Mouse (Mus musculus) adrenal gland, adult 8-10 months (tissue): ENCODE results near the gene Cdh24. TPM values are rescaled to one million over a fixed set of nuclear protein-coding genes. Genes with fewer than 3 reads are reported as not detected.

ENCODE experiments used
- DNase-seq: peaks from one replicate; pipeline ENCODE4 v3.0.0; 2022
- total RNA-seq, 4 experiments: library from RNA; stranded (reverse); gene quantifications; 2 replicates each; pipeline ENCODE4 v1.2.4; 2022

The Cdh24 gene
- 1 to 10 TPM in 2 of 4 experiments, under 1 TPM in 2; 0.46 to 2.0 (median 1.3) TPM for total RNA-seq

DNA sequence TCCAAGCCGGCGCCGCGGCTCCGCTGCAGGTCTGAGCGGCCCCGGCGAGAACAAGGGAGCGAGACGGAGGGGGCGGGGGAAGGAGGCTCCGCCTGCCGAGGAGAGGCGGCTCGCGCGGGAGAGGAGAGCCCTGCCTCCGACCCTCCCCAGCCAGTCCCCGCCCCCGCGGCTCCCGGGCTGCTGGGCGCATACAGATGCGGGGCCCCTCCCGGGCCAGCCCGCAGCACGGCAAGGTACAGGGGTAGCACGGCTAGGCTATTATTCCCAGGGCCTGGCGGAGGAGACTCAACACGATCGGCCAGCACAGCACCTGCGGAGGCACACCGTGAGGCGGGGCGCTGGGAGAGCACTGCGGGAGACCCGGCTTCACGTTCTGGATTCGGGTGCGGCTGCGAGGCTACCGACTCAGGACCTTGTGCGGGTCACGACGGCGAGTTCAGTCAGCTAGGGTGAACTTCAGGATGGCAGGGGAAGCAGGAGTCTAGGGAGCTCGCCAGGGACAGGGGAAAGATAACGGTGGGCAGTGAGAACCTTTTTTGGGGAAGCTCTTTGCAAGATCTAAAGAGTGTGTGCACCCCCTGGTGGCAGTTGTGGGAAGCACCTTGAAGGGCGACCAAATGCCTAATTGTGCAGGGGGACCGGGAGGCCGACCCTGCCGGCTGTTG is at the start of gene Cdh24:
Gene Cdh24, minus strand, starts transcription at position 60 of the 665 bp plus-strand sequence.
- peak; percentile 81 for DNase-seq

DNA sequence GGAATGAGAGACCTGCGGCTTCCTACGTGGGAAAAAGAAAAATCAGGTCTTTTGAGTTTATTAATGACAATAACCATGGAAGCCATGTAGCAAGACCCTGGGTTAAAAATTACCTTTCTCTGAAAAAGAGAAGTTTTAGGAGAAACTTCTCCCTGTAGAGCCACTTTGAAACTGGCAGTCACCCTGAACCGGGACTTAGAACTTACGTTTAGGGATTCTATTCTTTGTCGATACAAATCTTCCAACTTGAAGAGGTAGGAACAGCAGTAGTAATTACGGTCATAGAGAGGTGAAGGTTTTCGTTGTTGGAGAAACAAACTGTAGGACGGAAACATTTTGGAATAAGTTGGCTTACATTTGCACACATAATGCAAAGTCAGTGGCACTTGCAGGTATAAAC is 46.1 kb upstream of the Cdh24 start:
- DNase-seq, result no peak

DNA sequence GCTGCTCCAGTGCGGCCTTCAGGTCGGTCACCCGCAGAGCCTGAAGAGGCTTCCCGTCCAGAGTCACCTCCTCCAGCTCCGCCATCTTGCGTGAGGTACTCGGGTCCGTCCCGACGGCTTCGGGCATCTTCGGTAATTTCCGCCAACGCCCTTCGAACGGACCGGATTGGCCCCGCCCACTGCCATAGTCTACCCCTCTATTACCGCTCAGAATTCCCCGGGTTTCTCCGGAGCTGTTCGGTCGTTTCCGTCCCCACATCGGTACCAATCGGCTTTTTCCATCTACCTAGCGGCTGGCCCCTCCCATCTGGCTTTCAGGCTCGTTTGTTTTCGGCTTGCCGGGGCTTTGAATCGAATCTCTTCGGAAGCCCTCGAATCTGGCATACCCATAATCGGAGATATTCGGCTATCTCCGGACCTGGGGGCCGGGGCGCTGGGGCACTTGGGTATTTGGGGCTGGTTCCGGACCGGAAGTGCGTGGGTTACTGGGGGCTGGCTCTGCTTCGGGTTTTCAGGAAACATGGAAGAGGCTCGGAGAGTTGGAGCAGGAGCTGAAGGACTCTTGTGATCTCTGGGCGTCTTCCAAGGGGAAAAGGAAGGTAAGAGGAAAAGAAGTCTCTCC is 45.5 kb upstream of the Cdh24 start, which contains the start of gene Acin1:
Gene Acin1, minus strand, starts transcription at position 410 of the 622 bp plus-strand sequence.
- peak; percentile 100 for DNase-seq

DNA sequence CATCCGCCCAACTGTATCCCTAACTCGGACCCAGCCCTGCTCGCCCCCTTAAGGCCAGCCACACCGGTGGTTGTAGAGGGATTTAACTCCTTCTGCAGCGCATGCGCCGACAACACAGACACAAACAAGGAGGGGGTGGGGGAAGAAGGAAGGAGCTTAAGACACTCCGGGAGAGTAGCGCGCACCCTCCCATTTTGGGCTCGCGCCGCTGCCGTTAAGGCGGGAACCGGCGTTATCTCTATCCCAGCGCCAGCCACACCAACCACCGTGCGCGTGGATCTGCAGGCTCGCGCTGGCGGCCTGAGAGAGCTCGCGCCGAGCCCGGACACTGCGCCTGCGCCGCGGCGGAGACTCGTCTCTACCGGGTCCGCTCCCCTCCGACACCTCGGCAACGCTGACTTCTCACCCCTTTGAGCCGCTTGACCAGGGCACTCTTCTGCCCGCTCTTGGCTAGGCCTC is 44.9 kb upstream of the Cdh24 start, which contains the start of gene 1700123O20Rik:
Gene 1700123O20Rik, plus strand, starts transcription at position 154 of the 459 bp plus-strand sequence.
- no peak for DNase-seq

DNA sequence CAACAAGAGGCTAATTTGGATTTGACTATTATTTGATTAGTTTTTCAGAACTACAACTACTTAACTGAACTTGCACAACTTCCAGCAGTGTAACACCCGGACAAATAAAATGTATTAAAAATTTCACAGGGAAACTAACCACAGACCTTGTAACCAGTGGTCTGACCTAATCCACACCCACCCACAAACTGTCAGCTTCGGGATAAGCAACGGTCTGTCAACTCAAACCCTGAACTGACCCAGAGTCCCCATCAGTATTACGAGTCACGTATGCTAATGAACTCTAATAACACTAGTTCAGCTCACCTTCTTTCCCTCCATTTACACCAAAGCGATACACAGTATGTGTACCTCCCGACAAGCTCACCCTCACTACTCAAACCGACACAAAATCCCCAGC is 44.3 kb upstream of the Cdh24 start:
- no peak for DNase-seq

DNA sequence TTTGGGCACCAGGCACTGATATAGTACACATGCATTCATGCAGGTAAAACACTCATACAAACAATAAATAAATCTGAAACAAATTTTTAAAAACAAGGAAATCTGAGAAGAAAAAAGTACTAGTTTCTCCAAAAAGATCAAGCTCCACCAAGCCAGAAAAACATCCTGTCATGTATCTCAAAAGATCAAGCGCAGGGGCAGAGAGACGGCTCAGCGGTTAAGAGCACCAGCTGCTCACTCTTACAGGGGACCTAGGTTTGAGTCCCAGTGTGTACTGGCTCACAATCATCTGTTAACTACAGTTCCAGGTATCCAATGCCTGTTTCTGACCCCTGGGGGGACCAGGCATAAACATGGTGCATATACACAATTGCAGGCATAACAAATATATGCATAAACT is 41.2 kb upstream of the Cdh24 start:
- DNase-seq, result no peak

DNA sequence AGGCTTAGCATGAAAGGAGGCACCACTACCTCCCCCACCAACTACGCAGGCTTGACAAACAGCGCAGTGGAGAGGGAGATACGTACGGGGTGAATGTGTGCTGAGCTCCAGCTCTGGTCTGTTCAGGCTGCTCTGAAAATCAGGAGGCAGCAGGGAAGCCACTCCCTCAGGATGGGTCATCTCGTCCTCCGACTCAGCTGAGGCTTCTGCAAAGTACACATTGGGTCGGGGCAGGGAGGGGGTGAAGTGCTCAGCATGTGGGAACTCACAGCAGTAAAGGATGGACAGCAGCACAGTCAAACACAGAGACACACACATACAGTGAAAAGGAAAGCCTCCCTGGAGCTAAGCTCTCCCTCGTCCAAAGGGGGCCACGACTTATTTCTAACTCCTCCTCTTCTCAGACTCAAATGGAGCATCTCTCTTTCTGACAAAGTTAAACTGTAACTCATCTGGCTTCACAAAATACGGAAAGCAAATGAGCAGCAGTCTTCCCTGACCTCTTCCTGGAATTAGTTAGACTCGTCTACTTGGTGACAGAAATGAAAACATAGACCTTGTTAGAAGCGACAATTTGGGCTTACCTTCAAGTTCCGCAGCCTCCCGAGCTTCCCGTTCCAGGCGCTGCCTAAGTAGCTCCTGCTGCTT is 37.6 kb upstream of the Cdh24 start:
- no peak for DNase-seq

DNA sequence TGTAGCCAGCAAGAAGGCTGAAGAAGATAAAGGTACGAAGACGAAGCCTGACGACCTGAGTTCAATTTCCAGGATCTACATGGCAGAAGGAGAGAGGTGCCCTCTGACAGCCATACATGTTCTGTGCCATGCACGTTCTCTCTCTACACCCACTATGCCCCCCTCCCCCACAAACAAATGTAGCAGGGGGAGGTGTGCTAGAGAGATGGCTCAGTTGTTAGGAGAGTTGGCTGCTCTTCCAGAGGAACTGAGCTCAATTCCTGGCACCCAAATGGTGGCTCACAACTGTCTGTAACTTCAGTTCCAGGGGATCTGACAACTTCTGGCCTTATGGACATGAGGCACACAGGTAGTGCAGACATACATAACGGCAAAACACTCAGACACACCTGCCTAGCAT is 35.1 kb upstream of the Cdh24 start:
- DNase-seq, result no peak

DNA sequence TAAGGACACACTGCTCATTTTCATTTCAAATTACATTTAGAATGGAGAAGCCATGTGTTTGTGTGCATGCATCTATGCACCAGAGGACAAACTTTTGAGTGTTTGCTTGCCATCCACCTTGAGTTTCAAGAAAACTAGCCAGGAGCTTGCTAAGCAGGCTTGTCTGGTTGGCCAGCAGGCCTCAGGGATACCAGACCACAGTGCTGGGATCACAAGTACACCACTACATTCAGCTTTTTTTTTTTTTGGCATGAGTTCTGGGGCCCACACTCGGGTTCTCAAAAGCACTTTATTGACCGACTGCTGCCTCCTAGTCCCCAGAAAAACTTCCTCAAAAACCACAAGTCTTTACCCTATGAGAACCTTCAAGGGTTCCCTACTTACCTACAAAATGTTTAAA is 33.2 kb upstream of the Cdh24 start:
- no peak for DNase-seq

DNA sequence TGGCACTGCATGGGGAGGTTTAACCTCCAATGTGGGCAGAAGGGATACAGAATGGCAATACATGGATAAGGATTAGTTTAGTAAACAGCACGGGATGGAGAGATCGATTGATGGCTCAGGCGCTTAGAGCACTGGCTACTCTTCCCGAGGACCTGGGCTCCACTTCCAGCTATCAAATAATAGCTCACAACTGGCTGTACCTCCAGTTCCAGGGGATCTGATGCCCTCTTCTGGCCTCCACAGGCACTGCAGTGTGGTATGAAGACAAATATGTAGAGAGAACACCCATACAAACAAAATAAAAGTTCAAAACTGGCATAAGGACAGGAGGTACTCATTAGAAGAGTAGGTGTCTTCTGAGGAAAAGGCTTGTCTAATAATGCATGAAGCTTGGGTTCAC is 28.2 kb upstream of the Cdh24 start:
- DNase-seq, result no peak

DNA sequence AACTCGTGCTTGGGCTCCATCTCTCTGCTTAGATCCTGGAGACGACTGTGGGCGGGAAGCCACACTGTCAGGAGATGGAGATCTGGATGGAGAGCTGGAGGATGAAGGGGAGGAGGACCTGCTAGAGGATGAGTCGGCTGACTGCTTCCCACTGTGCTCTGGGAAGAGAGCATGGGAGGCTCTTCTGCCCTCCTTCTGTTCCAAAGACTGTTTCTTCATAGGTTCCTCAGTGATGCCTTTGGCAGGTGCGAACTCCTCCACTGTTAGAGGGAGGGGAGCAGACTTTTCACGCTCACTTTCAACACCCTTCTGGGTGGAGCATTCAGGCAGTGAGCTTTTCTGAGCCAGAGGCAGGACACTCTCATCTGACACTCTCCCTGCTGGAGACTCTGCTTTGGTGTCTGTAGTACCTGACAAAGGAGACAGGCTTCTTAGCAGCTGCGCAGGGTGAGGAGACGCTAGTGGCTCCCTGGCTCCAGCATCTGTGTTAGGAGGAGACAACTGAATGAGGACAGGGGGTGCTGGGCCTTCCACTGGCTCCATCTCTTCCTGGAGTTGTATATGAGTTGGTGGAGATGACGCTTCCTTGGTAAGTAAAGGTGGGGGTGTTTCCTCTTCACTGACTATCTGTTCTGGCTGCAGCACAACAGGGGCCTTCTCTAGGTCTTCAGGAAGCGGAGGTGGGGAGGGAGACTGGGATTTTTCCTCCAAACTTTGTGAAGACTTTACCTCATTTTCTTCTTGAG is 23.5 kb upstream of the Cdh24 start:
- no peak for DNase-seq

DNA sequence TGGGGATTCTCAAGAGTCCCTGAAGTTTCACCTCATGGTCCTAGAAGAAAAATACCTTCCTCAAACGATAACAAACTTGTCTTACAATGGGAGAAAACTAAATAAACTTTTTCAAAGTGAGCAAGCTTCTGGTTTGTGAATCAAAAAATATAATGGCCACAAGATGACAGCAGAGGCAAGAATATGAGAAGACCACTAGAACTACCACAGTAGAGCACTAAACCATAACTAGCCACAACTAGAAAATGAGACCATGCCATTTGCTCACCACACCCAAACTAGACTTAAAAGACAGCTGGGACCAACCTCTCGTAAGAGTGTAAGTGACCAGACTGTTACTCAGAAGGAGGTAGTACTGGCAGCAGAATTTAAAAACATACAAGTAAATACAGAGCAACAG is 18.8 kb upstream of the Cdh24 start:
- DNase-seq, result no peak

DNA sequence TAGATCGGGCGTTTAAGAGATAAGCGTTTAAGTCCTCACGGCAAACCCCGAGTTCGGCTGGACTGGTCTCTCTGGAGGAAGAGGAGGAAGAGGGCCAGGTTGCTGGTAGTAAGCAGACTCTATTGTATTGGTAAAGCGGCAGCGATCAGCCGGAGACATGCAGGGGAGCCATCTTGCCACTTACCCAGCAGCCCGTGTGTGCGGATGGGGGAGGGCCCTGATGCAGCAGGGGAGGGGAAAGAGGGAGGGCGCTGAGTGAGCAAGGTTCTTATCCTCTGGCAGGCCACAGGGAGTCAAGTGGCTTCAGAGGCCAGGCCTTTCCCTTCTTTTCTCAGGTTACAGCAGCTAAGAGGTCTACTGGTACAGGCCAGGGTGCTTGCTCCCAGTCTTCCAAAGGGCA is 12.3 kb upstream of the Cdh24 start:
- peak; percentile 88 for DNase-seq

DNA sequence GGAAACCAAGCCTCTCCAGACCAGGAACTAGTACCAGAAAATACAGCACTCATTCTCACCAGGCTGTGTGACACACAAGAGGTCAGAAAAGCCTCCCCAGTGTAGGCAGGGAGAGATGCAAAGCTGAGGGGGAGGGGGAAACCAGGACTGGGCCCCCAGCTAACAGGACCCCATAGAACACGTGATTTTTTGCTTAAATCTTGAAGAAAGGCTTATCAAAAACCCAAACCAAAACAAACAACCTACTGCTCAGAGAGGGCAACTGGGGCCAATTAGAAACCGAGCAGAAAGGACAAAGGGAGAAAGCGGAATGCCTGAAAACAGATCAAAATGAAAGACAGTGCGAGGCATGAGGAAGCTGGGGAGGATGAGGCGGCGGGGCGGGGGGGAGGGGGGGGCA is 11.6 kb upstream of the Cdh24 start:
- DNase-seq, result no peak

DNA sequence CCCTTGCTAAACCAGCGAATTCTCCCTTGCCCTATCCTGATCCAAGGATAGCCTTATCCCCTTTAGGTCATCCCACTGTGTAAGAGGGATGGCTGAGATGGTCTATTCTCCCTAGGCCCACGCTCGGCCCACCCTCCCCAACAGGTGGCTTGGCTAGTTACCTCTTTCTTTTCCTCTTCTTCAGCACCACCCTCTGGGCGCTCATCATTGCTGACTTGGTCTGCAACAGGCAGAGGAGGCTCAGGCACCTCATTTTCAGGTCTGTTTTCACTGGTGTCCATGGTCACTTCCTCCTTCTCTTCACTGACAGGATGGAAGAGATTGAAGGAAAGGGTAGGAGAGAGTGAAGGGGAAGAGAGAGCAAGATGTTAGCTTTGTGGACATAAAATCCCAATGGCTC is 10.4 kb upstream of the Cdh24 start:
- DNase-seq, result no peak

DNA sequence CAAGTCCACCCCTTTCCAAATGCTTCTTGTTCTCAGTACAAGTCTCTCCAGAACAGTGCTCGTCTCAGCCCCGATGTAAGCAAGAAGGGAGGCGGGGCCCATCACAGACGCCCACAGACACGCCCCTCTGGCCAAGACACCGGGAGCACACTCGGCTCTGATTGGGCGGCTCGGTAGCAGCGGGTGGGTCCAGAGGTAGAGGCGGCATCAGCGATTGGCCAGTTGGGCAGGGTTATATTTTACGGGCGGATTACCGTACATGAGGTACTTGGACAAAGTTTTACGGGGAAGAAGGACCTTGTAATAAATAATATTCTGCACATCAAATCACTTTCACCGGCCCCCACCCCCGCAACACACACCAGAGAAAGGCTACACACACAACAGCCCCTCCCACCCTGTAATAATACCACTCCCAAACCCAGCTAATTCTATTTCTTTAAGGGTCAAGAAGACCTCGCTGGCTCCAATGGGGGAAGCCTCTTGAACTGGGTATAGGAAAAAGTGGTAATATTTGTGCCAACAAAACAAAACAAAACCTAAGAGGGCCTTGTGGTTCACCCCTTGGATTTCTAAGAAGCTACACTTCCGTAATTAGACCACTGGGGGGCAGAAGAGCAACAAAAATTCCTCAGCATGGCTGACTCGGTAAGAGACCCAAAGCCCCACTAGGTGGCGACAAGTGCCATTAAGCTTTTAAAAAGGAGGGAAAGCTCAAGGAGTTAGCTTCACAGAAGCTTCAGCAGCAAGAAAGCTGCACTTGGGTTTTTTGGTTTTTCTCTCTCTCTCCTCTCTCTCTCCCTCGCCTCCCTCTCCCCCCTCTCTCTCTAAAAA is 9.7 kb upstream of the Cdh24 start:
- DNase-seq, result peak; percentile 56

DNA sequence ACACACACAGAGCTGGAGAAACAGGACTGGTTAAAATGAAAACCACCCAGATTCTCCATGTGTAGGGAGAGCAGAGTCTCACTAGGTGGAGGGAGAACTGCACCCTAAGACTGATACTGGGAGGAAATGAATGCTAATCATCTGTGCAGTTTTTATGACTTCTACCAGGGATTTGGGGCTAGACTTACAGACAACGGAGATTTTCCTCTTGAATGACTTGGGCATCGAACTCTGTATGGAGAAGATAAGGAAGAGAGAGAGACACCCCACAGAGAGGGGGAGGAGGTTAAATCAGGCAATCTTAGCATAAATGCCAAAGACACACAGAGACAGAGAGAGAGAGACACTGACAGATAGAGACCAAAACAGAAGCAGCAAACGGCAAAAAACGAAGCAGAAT is 6.7 kb upstream of the Cdh24 start:
- DNase-seq, result no peak

DNA sequence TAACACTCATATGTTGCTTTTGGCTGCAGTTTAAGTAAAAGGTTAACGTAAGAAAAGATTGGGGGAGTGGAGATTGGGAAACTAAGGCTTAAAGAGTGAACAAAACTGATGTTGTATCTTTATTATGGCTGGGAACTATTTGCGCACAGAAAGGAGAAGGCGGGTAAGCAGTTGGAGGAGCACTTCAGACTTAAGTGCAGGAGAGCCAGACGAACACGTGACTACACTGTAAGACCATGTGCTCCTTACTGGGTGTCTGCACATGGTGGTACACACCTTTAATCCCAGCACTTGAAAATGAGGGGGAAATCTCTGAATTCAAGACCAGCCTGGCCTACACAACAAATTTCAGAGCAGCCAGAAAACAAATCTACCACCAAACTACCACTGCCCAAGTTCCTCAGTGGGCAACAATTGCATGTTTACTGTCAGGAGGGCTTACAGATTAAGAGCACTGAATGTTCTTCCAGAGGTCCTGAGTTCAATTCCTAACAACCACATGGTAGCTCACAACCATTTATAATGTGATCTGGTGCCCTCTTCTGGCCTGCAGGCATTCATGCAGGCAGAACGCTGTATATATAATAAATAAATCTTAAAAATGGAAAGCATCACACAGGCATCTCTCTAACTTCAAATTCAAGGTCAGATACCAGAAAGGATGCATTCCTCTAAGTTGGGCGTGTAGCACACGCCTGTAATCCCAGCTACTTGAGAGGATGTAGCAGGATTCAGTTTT is 5.9 kb upstream of the Cdh24 start:
- DNase-seq, result no peak

DNA sequence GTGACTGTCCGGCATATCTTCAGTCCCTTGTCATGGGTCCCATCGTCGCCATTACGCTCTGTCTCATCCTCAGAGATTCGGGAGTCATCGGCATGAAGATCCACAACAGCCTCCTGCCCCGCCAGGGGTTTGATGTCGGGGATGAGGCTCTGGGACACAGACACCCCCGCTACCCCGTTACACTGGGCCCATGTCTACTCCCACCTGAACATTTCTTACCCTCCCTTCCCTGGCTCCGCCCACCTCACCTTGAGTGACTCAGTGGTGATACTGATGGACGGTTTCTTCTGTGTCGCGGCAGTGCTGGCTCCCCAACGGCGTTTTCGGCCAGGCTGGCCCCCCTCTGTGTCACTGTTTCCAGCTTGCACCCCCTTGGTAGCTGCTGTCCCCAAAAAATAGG is 5.3 kb upstream of the Cdh24 start:
- no peak for DNase-seq

DNA sequence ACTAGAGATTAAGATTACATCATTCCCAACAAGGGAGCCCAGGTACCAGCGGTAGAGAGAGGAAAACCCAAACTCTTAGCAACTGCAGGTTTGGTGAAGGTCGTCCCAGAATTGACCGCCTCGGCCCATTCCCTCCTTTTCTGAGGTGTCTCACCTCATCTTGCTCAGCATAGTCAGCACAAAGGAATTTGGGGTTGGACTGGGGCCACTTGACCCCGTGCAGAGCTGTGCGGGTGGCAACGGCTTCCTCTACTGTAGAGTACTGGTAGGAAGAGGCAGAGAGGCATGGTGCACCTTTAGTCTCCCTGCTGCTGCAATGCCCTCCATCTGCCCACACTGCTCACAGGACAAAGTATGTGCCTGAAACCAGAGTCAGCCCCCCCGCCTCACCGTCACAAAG is 3.1 kb upstream of the Cdh24 start:
- no peak for DNase-seq

DNA sequence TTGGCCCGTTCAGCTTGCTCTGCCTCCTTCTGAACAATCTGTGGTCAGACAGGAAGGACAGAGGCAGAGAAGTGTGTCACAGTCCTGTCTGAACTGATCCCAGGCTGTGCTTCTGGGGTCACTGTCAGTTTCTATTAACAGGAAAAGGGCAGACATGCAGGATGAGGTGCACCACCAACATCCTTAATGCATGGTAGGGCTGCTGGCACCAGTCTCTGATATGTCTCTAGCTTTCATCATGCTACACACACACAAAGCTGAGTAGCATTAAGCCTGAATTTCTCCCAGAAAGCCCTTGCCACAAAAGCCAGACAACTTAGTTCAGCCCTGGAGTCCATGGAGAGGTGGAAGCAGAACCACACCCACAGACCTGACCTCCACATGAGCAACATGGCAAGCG is 1.8 kb upstream of the Cdh24 start:
- no peak for DNase-seq
